Mouse (Mus musculus) brain, embryonic 18.5 days (tissue): ENCODE measurements around the gene Perm1.

Experiments
- DNase-seq: peaks from one replicate; pipeline ENCODE4 v3.0.0-alpha.2; 2012; ENCODE audit warnings: low read depth, low spot score

Gene Perm1

GRCm38 (mm10) chr4:156215649-156216048, at the start of gene Perm1:
TSS of gene Perm1 (plus strand) at chr4:156215868.
- no peak for DNase-seq

DNA sequence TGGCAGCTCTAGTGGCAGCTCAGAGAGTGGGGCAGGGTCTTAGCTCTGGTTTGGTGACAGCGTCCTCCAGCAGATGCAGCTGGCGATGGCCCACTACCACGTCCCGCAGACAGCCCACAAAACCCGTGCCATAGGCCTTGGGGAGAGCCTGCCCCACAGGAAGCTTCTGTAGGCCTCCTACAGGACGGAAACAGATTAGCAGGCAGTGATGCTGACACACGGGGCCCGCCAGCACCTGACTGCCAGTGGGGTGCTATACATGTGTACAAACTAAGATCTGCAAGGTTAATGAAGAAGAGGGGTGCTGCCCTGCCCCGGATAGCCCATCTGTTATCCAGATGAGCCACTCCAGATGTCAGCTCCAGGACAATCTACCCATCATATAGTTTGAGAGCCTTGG, 49.2 kb upstream of the Perm1 start:
- no peak for DNase-seq

DNA sequence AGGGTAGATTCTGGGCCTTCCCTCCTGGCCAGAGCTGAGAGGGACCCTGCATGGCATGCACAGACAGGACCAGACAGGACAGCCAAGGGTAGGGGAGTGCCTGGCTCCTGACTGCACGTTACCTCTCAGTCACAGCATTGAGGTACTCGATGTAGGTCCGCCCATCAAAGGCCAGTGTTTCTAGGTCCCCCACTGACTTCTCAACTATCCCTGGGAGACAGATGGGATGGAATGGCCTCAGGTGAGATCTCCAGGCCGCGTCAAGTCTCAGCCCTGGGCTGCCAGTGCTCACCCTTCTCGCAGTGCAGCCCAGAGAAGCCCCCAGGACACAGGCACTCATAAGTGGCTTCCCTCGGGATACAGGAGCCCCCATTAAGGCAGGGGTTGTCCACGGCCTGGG, 47.1 kb upstream of the Perm1 start:
- no peak for DNase-seq

DNA sequence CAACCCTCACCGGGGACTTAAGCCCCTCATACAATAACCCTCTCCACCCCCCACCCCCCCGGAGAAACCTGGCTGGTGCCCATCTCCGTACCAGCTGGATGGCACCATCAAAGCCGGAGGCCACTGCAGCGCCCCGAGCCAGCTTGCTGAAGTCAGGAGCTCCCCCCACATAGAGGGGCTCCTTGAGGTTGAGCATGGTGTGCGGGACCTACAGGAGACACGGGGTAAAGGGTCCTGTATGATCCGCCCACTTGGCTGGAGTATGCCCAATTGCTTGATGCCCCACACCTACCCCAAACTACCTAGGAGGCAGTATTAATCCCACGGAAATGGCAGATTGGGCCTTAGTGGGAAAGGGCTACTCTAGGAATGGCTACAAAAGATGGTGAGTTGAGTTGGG, 46.5 kb upstream of the Perm1 start:
- no peak for DNase-seq

- DNase-seq, result no peak
These were observed 43.8 kb upstream of the Perm1 start for GRCm38 (mm10) chr4:156171828-156172227.

- DNase-seq, result no peak
These were observed 38.0 kb upstream of the Perm1 start for GRCm38 (mm10) chr4:156177630-156178029.

DNA sequence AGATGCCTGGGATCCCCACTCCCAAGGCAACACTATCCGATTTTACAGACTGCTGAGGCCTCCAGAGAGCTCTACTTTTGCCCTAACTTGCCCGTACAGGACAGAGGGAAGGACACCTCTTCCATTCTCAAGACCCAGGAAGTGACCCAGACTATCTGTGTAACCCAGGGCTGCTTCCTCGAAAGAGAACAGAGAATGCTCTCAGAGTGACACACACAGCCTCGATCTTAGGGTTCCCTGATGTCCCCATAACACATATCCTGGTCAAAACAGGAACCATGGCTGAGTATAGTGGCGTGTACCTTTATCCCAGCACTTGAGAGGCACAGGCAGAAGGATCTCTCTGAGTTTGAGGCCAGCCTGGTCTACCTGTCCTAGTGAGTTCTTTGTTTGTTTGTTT, 31.9 kb upstream of the Perm1 start:
- DNase-seq, result no peak

- no peak for DNase-seq
These were observed 31.2 kb upstream of the Perm1 start for GRCm38 (mm10) chr4:156184291-156184954.

DNA sequence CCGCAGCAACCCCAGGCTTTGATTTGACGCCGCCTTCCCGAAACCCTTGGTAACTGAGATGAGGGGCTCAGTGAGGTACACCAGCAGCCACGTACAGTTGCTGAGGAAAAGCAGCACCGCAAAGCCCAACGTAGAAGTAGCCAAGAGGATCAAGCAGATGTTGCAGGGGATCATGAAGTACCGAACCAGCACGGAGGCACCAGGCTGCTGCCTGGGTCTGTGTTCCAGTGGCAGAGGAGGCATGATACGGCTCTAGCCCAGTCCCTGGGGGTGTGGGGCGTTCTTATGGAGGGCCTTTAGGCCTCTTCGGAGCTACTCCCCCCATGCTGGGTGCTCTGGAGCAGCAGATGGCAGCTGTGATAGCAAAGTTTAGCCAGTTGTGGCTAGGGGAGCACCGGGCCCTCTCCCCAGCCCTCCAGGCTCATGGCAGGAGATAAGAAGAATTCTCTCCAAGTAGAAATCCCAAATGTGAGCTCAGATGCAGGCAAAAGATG, 30.2 kb upstream of the Perm1 start:
- no peak for DNase-seq

DNA sequence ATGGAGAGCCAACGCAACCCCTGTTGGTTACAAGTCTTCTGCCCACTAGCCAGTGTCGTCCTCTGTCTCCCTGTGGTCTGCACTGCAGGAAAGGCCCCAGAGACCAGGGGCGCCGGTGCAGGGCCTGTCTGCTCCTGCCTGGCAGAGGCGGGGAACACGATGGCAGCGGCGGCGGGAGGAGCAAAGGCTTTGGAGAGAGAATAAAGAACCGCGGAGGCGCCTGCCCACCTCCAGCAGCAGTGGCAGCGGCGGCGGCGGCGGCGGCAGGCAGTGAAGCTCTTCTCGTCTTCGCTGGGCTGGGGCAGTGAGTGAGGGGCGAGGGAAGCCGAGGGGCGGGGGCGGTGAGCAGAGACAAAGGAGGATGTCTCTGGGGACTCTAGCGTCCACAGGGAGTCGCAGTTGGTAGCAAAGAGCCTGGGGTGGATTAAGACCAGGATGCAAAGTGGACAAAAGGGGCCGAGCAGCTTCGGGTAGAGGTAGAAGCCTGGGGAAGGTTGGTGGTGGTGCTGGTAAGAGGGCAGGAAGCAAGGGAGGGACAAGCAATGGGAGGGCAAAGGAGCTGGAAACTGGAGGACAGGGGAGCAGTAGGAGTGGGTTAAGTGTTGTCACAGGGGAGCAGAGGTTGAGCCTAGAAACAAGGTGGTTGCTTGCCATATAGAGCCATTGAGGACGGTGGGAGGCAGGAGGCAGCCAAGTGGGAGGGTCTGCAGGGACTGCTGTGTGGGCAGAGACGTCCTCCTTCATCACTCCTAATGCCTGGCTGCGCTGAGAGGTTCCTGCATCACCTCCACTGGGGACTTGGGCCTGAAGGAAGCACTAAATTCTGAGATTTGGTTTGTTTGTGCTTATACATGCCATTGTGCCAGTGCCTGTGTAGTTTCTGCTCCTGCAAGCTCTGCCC, 29.5 kb upstream of the Perm1 start:
- DNase-seq, result no peak

GRCm38 (mm10) chr4:156188162-156188810, 27.4 kb upstream of the Perm1 start:
- no peak for DNase-seq

DNA sequence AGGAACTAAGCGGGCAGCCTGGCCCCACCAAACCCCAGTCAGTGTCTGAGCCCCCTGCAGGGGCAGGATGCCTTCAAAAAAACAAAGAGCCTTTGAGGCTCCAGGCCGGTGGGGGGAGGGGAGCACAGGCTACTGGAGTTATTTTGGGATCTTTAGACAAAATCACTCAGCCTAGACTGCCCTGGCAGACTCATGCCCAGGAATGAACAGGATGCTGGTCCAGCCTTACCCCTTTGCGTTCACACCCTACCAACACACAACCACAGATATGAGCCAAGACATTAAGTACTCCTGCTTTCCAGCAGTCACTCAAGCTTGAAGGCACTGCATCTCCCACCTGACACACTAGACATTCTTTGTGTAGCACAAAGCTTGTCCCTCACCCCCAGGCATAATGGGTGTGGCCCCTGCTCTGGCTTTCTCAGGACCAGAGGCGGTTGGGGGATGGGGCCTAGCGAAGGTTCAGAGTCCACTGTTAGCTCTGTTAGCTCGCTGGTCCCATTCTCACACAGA, 26.8 kb upstream of the Perm1 start:
- no peak for DNase-seq

GRCm38 (mm10) chr4:156192421-156193199, 23.1 kb upstream of the Perm1 start:
- DNase-seq, result no peak

- DNase-seq, result no peak
These were observed 22.5 kb upstream of the Perm1 start for GRCm38 (mm10) chr4:156193200-156193590.

DNA sequence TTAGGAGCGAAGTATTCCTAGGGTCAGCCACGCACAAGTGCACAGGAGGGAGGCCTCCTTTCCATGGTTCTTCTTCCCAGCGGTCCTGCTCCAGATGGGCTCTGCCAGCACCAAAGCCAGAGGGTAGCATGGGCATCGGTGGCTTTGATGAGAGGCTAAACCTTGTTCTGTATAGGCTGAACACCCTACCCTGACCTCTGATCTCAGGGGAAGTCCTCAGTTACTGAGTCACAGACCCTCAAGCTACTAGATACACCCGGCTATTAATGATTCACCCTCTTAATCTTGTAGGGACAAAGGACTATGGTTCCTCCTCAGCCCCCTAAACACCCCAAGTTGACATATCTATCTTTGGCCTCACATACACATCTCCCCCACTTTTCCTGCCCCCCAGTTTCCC, 21.8 kb upstream of the Perm1 start:
- no peak for DNase-seq

DNA sequence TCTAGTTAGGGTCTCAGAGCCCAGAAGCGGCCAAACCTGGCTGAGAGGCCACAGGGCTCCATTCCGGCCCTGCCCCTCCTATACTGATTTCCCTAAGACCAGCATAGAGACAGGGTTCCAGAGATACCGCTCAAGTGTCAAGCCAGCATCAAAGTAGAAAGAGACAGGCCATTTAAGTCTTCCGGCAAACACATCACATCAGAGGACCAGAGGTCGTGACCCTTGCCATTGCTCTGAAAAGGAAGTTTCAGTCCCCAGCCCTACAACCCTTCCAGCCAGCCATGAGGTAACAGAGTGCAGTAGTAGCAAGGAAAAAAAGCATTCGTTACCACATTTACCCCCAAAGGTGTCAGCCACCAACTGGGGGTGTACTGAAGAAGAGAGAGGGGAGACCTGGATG, 21.3 kb upstream of the Perm1 start:
- no peak for DNase-seq

DNA sequence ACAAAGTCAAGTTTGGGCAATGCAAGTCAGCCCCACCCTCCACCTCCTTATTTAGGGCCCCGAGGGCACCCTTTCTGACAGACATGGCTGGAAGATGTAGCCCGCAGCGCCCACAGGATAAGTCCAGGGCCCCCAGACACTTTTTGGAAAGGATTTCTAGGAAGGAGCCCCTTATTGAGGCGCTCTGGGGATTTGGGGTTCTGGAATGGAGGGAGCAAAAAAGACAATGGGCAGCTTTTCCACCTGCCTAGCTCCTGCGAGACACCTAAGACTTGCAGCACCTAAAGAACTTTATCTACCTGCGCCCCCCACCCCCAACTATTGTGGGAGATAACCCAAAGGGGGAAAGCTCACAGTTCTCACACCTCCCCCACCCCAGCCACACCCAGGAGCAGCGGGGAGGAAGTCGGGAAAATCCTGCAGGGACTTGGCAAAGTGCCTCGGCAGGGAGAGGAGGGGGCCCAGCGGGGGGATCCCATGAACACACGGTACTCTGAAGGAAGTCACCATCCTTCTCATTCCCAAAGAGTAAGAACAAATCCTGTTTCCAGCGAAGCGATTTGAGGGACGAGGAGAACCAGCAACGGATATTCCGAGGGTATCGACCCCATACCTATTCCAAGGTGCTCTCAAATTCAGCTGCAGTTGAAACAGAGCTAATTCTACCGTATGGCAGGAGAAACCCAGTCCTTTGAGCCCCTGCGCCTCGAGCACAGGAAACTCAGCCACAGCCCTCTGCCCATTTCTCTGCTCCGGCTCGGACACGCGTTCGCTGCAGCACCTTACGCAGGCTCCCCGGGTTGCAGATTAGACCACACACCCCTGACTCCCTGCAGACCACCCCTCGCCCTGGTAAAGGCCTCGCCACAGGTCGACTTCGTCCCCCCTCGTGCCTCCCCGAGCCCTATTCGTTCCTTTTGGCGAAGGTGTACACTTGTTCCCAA, 19.5 kb upstream of the Perm1 start:
- no peak for DNase-seq

DNA sequence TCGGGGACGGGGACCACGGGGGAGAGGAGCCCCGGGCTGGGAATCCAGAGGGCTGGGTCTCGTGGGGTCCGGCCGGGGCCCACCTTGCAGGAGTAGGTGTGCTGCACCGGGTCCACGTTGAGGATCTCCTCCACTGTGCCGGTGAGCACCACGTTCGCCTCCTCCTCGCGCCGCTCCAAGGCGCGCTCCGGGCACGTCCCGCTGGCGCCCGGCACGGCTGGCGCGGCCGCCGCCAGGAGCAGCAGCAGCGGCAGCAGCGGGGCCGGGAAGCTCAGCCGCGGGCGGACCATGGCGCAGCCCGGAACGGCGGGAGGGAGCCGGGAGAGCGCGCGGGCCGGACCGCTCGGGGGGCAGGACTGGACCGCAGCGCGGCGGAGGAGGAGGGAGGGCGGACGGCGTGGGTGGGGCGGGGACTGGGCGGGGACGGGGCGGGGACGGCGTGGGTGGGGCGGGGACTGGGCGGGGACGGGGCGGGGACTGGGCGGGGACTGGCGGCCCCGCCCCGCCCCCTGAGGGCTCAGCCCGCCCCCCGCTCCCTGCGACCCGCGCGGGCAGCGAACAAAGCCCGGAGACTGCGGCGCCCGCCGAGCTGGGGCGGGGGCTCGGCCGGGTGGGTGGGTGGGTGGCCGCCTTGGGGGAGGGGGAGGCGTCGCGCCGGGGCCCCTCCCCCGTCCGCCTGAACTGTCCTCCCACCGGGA, 18.4 kb upstream of the Perm1 start, which contains the start of gene Agrn:
Gene Agrn (minus strand): TSS at position 358 of the 698 bp plus-strand sequence.
- DNase-seq, result no peak

GRCm38 (mm10) chr4:156197829-156198205, 17.9 kb upstream of the Perm1 start:
- no peak for DNase-seq
